18 mouse cellular contexts compared by ENCODE assay signal in genomic region chr3:64965416-64965980, GRCm38 (mm10).
DNase-seq lines count a peak whose midpoint lies in the region; ATAC-seq lines count a peak whose summit lies in the region.
"Had no signal": no experiment of that assay in that cellular context is flagged by ENCODE, and none has a peak within 500 bp of the region (broad histone marks: within the 10 kb centered on the region; RNA-seq: fewer than 3 reads in every experiment).

No protein-coding gene starts in this region.

- DNase-seq in forebrain, embryonic 11.5 days (ENCODE audit: low spot score) = no peak
- DNase-seq in kidney, adult 8-10 months = no peak
- DNase-seq in embryo, embryonic 9.5 days (ENCODE audit: extremely low spot score) = peak; percentile 25
- DNase-seq in layer of hippocampus, adult 9-11 months = peak; percentile 22
- DNase-seq in adrenal gland, postnatal 36 days = no peak
- no peak for DNase-seq in urinary bladder, postnatal 4 days (ENCODE audit: low spot score in 2 of 2)
- DNase-seq: cerebellum, adult 2 months; heart, postnatal 4 days; kidney, adult 18-20 months; thymus, postnatal 36 days had no signal

- H3K36me3 ChIP-seq in forebrain, embryonic 13.5 days (ENCODE audit: poor library complexity, severe bottlenecking) = no peaks in the 10 kb centered on the region
- H3K36me3 ChIP-seq in forebrain, embryonic 11.5 days (ENCODE audit: control insufficient read depth, insufficient read depth, low read length) = no peaks in the 10 kb centered on the region
- no peaks in the 10 kb centered on the region for H3K36me3 ChIP-seq in kidney, embryonic 14.5 days (ENCODE audit: control insufficient read depth, insufficient read depth, low read length)
- H3K36me3 ChIP-seq: embryonic facial prominence, embryonic 12.5 days; heart, embryonic 10.5 days; lung, embryonic 15.5 days; neural tube, embryonic 13.5 days; stomach, embryonic 15.5 days had no signal

- peaks cover 3% of the 10 kb centered on the region; the same call in 1 of the 2 replicates for H3K4me1 ChIP-seq in forebrain, embryonic 13.5 days
- H3K4me1 ChIP-seq in forebrain, embryonic 11.5 days (replicated peaks; ENCODE audit: control insufficient read depth, insufficient read depth, low read length) = no peaks in the 10 kb centered on the region
- no peaks in the 10 kb centered on the region for H3K4me1 ChIP-seq in kidney, embryonic 14.5 days (ENCODE audit: control insufficient read depth, insufficient read depth, low read length)
- H3K4me1 ChIP-seq: embryonic facial prominence, embryonic 12.5 days; heart, embryonic 10.5 days; lung, embryonic 15.5 days; neural tube, embryonic 13.5 days; stomach, embryonic 15.5 days had no signal

- no peak overlapping the region for H3K9ac ChIP-seq in forebrain, embryonic 13.5 days
- H3K9ac ChIP-seq in forebrain, embryonic 11.5 days (ENCODE audit: low read length) = no peak overlapping the region
- no peak overlapping the region for H3K9ac ChIP-seq in kidney, embryonic 14.5 days (ENCODE audit: low read depth, low read length)
- H3K9ac ChIP-seq: embryonic facial prominence, embryonic 12.5 days; lung, embryonic 15.5 days; neural tube, embryonic 13.5 days; stomach, embryonic 15.5 days had no signal

- H3K4me3 ChIP-seq in forebrain, embryonic 13.5 days = no peak overlapping the region
- H3K4me3 ChIP-seq in forebrain, embryonic 11.5 days (ENCODE audit: low read depth, low read length) = no peak overlapping the region
- no peak overlapping the region for H3K4me3 ChIP-seq in kidney, embryonic 14.5 days (ENCODE audit: low read length)
- H3K4me3 ChIP-seq: embryonic facial prominence, embryonic 12.5 days; heart, embryonic 10.5 days; lung, embryonic 15.5 days; neural tube, embryonic 13.5 days; stomach, embryonic 15.5 days had no signal

- ATAC-seq in forebrain, embryonic 13.5 days = peak; percentile 50; the same call in 1 of the 2 replicates
- no peak for ATAC-seq in forebrain, embryonic 11.5 days (replicated peaks; ENCODE audit: low FRiP score)
- ATAC-seq in kidney, embryonic 14.5 days (ENCODE audit: low FRiP score, low TSS enrichment) = peak; percentile 60
- ATAC-seq: midbrain, embryonic 16.5 days had no signal

- WGBS in forebrain, embryonic 13.5 days = 80% methylated on average over 6 of the region's 6 CpGs
- 82% methylated on average over 6 of the region's 6 CpGs for WGBS in forebrain, embryonic 11.5 days
- 38% methylated on average over 6 of the region's 6 CpGs for WGBS in kidney, embryonic 14.5 days

- H3K9me3 ChIP-seq in forebrain, embryonic 13.5 days (replicated peaks) = no peaks in the 10 kb centered on the region
- no peaks in the 10 kb centered on the region for H3K9me3 ChIP-seq in forebrain, embryonic 11.5 days (ENCODE audit: control insufficient read depth, low read length)
- H3K9me3 ChIP-seq in kidney, embryonic 14.5 days (ENCODE audit: control insufficient read depth, low read length) = no peaks in the 10 kb centered on the region
- H3K9me3 ChIP-seq: embryonic facial prominence, embryonic 12.5 days; heart, embryonic 10.5 days; lung, embryonic 15.5 days; neural tube, embryonic 13.5 days; stomach, embryonic 15.5 days had no signal

- no peak overlapping the region for H3K27ac ChIP-seq in forebrain, embryonic 13.5 days
- H3K27ac ChIP-seq in forebrain, embryonic 11.5 days (ENCODE audit: low read depth, low read length) = no peak overlapping the region
- no peak overlapping the region for H3K27ac ChIP-seq in kidney, embryonic 14.5 days (ENCODE audit: low read depth, low read length)
- H3K27ac ChIP-seq: embryonic facial prominence, embryonic 12.5 days; heart, embryonic 10.5 days; lung, embryonic 15.5 days; neural tube, embryonic 13.5 days; stomach, embryonic 15.5 days had no signal

- H3K27me3 ChIP-seq in forebrain, embryonic 13.5 days = no peaks in the 10 kb centered on the region
- no peaks in the 10 kb centered on the region for H3K27me3 ChIP-seq in forebrain, embryonic 11.5 days (ENCODE audit: control insufficient read depth, insufficient read depth, low read length)
- H3K27me3 ChIP-seq in kidney, embryonic 14.5 days (ENCODE audit: control insufficient read depth, insufficient read depth, low read length) = no peaks in the 10 kb centered on the region
- H3K27me3 ChIP-seq: embryonic facial prominence, embryonic 12.5 days; lung, embryonic 15.5 days; neural tube, embryonic 13.5 days; stomach, embryonic 15.5 days had no signal

- H3K4me2 ChIP-seq in forebrain, embryonic 13.5 days = no peak overlapping the region
- H3K4me2 ChIP-seq in forebrain, embryonic 11.5 days (ENCODE audit: low read depth, low read length, severe bottlenecking) = no peak overlapping the region
- no peak overlapping the region for H3K4me2 ChIP-seq in kidney, embryonic 14.5 days (replicated peaks; ENCODE audit: low read depth, low read length)
- H3K4me2 ChIP-seq: embryonic facial prominence, embryonic 12.5 days; lung, embryonic 15.5 days; neural tube, embryonic 13.5 days; stomach, embryonic 15.5 days had no signal

Comparison
In these comparisons a context has a peak if more than half of its experiments do, and no peak if none do; other contexts are left out.
1. DNase-seq: peak in embryo, embryonic 9.5 days (single experiment) and layer of hippocampus, adult 9-11 months (single experiment); none in forebrain, embryonic 11.5 days (single experiment), kidney, adult 8-10 months (0 of 2), adrenal gland, postnatal 36 days (0 of 2) and urinary bladder, postnatal 4 days (0 of 2).